Mouse (Mus musculus): ENCODE results near the gene Esrrg. TPM values are rescaled to one million over a fixed set of nuclear protein-coding genes. Genes with fewer than 3 reads are reported as not detected.

The Esrrg gene
- total RNA-seq, 2 experiments from 2014 or later: 10.8 to 20.8 TPM

DNA sequence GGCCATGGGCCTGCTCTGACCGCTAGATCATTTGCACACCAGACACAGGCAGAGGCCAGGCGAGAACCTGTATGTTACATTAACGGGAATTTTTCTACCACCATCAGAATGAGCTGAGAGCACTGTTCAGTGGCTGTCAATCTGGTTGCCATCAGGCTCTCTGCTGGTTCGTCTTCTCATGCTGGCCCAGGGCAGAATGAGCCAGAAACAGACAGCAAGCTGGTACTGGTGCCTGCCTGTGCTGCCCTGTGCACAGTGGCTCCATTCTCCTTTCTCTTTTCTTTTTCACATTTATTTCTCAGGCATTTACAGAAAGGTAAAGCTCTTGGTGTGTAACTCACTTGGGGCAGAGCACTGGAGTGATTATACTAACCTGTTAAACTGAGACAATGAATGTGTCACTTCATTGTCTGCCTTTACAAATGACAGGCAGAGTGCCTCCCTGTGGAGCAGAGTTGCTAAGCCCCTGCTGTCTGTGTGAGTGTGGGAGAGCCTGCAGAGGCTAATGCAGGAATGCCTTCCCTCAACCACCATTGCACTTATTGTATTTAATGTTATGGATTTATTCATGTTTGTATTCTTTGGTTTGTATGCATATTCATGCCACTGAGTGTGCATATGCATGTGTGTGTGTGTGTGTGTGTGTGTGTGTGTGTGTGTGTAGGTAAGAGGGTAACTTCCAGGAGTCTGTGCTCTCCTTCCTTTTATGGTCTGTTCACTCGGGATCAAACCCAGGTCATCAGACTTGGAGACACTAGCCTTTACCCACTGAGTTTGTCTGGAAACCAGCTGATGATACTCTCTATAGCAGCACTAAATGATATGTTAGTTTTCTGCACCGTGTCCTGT, 651.9 kb downstream of the Esrrg start:
- DNase-seq: no peak

DNA sequence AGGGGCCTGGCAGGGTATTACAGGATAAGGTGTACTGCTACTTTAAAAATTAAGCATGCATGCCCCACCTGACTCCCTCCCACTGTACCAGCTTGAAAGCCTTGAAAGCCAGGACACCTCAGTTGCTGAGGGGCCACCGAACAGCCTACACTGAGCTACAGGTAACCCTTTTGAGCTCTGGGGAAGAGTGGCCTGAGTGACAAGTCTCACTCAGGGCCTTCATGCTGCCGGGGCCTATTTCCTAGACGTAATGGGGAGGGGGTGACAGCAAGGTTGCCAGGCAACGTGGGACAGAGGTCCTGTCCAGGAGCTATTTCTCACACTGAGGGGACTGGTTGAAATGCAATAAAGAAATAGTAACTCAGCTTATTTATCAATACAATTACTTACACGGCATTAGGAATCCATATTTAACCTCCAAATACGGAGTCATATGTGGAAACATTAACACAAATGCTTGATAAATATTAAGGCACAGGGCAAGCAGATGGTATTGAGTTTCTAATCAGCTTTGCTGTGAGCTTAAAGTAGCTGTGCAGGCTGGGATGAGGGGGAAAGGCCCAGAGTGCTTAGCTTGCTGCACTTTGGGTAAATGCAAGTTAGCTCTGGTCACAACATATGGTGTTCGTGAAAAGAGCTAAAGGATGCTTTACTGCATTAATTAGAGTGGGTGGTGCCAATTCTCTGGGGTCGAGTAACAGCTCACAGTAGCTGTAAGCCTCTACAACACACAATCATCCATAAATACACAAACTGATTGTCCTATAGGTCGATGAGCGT, 653.5 kb downstream of the Esrrg start, which contains the start of gene Ush2a:
Ush2a (plus strand) TSS at position 121 of the 780 bp plus-strand sequence.
- DNase-seq: no peak

Data from adrenal gland, postnatal 36 days (tissue).